Mouse (Mus musculus) mouse embryonic stem cell (cell line): ENCODE measurements around the gene Pygm.

Experiments
- in situ Hi-C, 2 experiments: fragments of 300-500 bp; cut with MboI; formaldehyde crosslinking; loops; 1 replicate in 1 of 2; 3 replicates in 1 of 2; pipeline ENCODE4 v1.14.3; 2019 to 2020; ENCODE audit warnings: low sequenced_read_pairs in 2 of 2, low pct_unique_long_range_greater_than_20kb in 1 of 2, mixed read lengths in 1 of 2; ENCODE audit not compliant: unreplicated experiment in 1 of 2

Pygm gene

DNA sequence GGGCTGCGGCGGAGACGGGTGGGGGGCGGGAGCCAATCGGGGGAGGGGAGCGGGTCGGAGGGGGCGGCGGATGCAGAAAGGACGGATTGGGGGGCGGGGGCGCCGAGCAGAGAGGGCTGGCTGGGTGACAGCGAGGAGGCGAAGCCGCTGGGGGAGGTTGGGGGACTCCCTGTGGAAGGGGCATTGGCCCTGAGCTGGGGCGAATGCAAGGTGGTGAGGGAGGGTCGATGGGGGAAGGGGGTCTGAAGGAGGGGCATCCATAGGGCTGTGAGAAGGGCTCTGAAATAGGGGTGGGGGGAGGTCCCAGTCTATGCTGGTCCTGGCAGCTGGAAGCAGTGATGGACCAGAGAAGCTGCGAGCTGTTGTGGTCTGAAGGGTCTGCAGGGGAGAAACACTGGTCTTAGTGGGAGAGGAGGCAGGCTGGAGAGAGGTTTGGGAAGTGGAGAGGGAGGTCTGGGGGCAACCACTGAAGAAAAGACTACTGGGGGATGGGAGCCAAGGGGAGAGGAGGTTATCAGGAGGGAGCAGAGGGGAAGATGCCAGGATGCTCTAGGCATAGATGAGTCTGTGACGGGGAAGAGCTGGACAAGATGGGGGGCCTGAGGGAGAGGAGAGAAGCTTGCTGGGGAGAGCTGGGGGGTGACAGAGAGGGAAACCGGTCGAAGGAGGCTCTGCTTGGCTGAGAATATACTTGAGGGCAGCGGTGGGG, 34.9 kb downstream of the Pygm start:
- in situ Hi-C loops, result no loop called here

GRCm38 (mm10) chr19:6419805-6420310, 35.7 kb downstream of the Pygm start:
- in situ Hi-C loops, result no loop called here

DNA sequence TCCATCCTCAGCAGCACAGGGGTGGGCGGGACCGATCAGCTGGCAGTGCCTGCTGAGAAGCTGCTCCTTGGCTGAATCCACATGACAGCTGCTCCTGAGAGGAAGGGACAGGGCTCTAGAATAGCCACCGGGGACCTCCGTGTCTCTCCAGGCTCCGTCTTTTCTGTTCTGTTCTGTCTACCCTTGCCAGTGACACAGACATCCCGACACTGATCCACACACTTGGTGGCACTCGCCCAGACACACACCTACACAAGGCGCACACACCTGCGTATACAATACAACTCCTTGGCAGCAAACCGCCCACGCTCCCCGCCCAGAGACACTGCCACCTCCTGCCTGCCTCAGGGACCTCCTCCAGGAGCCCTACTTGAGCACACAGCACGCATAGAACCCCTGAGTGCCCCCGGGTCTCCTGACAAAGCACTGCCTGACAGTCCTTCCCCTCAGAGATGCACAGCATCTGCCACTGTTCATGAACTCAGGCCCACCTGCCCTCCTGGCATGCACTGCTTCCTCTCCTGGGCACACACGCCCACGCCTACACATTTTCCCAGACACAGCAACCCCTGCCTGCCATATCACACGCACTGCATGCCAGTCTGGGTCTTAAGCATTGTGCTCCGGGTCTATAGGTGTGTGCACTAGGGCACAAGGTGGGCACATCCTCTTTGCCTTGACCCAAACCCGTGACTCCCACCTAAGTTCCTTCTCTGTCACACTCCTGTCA, 36.4 kb downstream of the Pygm start:
- in situ Hi-C loops, result no loop called here

- in situ Hi-C loops, result no loop called here
Measured at GRCm38 (mm10) chr19:6421211-6421590, 37.0 kb downstream of the Pygm start.

GRCm38 (mm10) chr19:6422014-6422413, 37.8 kb downstream of the Pygm start:
- in situ Hi-C loops, result no loop called here

DNA sequence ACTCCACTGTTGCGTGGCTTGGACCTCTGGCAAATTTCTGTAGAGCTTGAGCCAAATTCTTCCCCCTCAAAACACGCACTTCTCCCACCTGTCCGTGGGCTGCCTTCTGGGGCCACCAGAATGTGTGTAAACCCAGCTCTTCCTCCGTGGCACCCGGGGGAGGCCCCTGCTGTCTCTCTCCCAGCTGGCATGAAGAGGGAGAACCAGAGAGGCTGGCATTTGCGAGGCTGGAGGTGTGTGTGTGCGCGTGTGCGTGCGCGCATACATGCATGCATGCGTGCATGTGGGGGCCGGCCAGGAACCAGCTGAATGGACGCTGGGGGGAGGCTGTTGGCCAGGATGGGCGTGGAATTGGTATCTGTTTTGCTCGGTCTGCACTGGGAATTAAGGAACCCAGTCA, 39.0 kb downstream of the Pygm start:
- in situ Hi-C loops, result no loop called here

DNA sequence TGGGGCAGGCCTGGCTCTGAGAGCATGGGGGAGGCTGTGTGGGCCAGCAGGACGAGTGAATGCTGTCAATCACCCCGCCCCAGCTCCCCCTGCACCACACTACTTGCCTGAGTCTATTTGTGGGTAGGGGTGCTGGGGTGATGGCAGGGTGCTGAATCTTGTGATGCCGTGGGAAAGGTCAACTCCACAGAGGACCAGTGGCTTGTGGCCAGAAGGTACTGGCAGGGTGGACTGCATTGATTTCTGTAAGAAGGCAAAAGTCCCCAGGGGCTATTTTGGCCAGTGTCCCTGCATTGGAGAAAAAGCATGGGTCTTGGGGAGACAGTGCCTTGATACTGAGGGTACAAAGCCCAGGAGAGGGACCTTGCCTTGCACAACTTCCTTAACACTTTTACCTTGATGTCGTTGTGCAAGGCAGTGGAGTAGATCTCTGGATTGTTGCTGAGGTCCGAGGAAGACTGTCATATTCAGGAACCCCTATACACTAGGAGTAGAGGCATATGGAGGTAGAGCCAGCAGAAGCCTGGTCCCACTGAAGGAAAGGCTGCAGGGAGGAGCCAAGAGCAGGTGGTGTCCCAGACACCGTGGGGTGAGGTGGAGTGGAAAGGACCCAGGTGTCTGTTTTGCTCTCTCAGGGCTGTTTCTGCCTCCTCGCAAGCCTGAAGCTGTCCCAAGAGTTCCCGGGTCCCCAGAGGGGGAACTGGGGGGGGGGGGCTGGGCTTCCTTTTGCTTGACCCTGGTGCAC, 40.1 kb downstream of the Pygm start:
- in situ Hi-C loops, result no loop called here

DNA sequence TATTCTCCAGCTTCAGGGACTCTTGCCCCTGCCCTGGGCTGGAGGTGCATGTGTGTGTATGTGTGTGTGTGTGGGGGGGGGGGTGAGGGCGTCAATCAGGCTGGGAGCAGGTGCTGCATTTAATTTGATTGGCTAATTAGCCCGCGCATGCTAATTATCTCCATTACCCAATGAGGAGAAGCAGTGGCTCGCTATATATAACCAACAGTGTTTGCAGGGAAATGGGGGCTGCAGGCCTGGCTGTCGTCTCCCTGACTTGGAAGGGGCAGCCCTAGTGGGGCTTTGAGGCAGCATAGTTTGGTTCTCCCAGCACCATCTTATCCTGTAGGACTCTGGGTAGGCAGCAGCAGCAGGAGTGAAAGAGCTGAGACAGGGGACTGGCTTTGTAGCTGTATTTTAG, 41.4 kb downstream of the Pygm start:
- in situ Hi-C loops, result no loop called here

DNA sequence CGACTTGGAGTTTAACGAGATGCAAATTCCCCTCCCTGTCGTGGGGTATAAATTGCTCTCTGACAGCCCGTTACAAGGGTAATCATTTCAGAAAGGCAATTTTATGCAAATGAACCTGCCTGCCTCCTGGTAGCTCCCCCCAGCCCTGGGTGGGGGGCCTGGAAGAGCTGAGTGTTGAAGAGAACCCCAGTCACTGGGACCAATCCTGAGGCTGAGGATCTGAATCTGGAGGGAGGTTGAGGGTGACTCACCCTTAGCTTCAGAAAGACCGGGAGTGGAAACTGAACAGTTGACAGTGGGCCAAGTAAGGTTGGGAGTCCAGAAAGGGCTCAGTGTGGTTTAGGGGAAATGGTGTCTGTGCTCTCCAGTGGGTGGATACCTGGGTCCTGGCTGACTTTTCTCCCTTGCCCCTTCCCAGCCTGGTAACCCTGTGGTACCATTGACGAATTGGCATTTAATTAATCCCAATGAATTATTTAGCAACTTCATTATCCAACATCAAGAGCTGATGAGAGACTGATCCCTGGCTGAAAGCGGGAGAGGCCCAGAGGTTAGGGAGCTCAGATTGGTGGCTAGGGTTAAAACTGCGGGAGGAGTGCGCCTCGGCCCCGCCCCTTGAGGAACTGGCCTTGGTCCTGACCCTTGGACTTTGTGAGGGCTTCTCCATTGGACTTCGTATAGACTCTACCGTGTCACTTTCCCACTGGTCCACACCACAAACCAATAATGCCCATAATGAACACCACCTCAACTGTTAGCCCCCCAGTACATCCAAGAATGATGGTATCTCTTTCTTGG, 42.7 kb downstream of the Pygm start:
- in situ Hi-C loops, result no loop called here

- in situ Hi-C loops, result no loop called here
Measured at GRCm38 (mm10) chr19:6427653-6428434, 43.6 kb downstream of the Pygm start.

GRCm38 (mm10) chr19:6428501-6429200, 44.5 kb downstream of the Pygm start:
- in situ Hi-C loops, result no loop called here

DNA sequence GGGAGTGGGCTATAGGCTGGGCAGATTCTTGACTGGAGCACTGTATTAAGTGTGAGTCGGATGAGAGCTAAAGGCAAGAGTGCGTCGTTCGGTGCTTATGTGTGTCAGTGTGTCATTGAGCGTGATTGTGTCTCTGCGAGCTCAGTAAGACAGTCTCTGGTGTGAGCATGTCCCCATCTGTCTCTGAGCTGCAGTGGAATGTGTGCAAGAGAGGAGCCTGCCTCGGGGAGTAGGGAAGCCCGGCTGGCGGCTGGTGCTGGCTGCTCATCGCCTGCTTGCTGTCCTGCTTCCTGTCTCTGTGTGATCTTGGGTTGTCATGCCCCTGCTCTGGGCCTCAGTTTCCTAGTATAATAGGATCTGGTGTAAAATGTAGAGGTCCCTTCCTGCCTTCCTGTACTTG, 58.8 kb downstream of the Pygm start:
- in situ Hi-C loops, result no loop called here

- in situ Hi-C loops, result no loop called here
Measured at GRCm38 (mm10) chr19:6445761-6446423, 61.7 kb downstream of the Pygm start.

GRCm38 (mm10) chr19:6446736-6447437, 62.7 kb downstream of the Pygm start:
- in situ Hi-C loops, result no loop called here
